Mouse (Mus musculus): ENCODE results near the gene P4ha2. TPM values are rescaled to one million over a fixed set of nuclear protein-coding genes. Genes with fewer than 3 reads are reported as not detected.
A peak's percentile ranks its signal among the peaks of the same experiment; 100 is the strongest.

P4ha2 gene
- polyA plus RNA-seq, 1 experiment from 2014 or later, result 4.6 TPM

DNA sequence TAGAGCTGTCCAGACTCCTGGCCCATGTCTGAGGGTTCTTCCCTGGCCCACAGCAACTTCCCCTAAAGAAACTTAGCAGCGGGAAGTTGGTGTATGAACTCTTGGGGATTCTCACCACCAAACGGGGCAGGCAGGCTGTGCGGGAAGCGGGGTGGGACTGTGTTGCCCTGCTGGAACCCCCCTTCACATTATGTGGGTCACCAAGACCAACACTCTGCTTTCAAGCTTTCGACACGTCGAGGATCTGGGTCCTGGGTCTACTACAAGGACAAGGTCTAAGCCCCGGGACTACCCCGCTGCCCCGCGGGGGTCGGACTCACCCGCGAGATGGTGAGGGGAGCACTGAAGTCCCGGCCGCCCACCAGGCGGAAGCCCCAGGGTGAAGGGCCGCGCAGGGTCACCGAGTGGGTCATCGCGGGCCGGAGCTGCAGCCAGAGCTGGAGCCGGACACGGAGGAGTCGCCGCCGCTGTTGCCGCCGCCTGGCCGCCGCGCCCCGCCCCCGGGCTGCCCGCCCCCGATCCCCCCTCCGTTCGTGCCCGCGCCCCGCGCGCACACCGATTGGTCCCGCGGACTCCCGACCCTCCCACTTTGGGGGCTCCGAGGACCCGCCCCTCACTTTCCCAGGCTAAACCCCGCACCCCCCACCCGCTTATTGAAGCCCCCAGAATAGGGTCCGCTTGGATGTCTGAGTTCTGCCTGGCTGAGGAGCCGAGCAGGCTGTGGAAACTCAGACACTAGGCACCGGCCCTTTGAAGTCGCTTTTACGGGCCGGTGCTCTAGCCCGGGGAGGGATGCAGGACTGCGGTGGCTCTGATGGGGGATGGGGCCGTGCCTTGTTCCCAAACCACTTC is 31.1 kb upstream of the P4ha2 start, which contains the start of gene Pdlim4:
Gene Pdlim4 (minus strand): TSS at position 495 of the 852 bp plus-strand sequence.
- peaks cover 87% of the 10 kb centered on the region for H3K27me3 ChIP-seq
- peak within 1 kb of the TSS; percentile 44 for H3K4me3 ChIP-seq (replicated peaks)
- no peak for ATAC-seq (ENCODE audit: insufficient read depth)
- H3K9ac ChIP-seq, result peak within 1 kb of the TSS; percentile 15; the same call in 1 of the 2 replicates
- H3K4me1 ChIP-seq (replicated peaks), result peaks cover 9% of the 10 kb centered on the region; the same call in 1 of the 2 replicates
- no peaks in the 10 kb centered on the region for H3K36me3 ChIP-seq (replicated peaks)
- no peaks in the 10 kb centered on the region for H3K9me3 ChIP-seq (replicated peaks)
- H3K4me2 ChIP-seq, result peak within 1 kb of the TSS; percentile 66
- no peak within 1 kb of the TSS for H3K27ac ChIP-seq (replicated peaks)
- 2% methylated on average over 60 of the region's 61 CpGs for WGBS (ENCODE audit: insufficient replicate concordance)

GRCm38 (mm10) chr11:54071726-54072445 is 28.0 kb upstream of the P4ha2 start:
- no peak for ATAC-seq (ENCODE audit: insufficient read depth)
- H3K4me2 ChIP-seq, result no peak overlapping the region
- H3K27me3 ChIP-seq, result peaks cover 76% of the 10 kb centered on the region
- no peak overlapping the region for H3K4me3 ChIP-seq (replicated peaks)
- no peaks in the 10 kb centered on the region for H3K36me3 ChIP-seq (replicated peaks)
- no peaks in the 10 kb centered on the region for H3K9me3 ChIP-seq (replicated peaks)
- no peak overlapping the region for H3K27ac ChIP-seq (replicated peaks)
- peaks cover 9% of the 10 kb centered on the region; the same call in 1 of the 2 replicates for H3K4me1 ChIP-seq (replicated peaks)
- no peak overlapping the region for H3K9ac ChIP-seq
- 61% methylated on average over 5 of the region's 5 CpGs for WGBS (ENCODE audit: insufficient replicate concordance)

DNA sequence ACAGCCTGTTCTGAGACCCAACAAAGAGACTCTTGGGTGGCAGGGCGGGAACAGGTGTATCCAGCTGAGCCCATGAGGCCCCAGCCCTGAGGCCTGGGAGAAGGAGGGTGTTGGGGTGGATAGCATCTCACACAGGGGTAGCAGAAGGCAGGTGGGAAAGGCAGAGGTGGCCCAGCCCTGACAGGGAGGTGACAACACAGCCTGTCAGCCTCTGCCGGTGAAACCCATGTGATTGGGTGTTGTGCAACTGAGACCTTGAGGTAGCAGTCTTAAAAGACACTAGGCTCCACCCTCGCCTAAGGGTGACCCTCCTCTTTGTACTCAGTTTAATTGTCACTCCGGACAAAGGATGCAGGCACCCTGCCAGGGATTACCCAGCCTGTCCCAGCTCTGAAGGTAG is 26.6 kb upstream of the P4ha2 start:
- no peak overlapping the region for H3K9ac ChIP-seq
- no peak for ATAC-seq (ENCODE audit: insufficient read depth)
- no peak overlapping the region for H3K4me3 ChIP-seq (replicated peaks)
- H3K4me2 ChIP-seq, result no peak overlapping the region
- H3K9me3 ChIP-seq (replicated peaks), result no peaks in the 10 kb centered on the region
- 40% methylated on average over 4 of the region's 4 CpGs for WGBS (ENCODE audit: insufficient replicate concordance)
- peaks cover 65% of the 10 kb centered on the region for H3K27me3 ChIP-seq
- H3K4me1 ChIP-seq (replicated peaks), result peaks cover 9% of the 10 kb centered on the region; the same call in 1 of the 2 replicates
- no peak overlapping the region for H3K27ac ChIP-seq (replicated peaks)
- no peaks in the 10 kb centered on the region for H3K36me3 ChIP-seq (replicated peaks)

DNA sequence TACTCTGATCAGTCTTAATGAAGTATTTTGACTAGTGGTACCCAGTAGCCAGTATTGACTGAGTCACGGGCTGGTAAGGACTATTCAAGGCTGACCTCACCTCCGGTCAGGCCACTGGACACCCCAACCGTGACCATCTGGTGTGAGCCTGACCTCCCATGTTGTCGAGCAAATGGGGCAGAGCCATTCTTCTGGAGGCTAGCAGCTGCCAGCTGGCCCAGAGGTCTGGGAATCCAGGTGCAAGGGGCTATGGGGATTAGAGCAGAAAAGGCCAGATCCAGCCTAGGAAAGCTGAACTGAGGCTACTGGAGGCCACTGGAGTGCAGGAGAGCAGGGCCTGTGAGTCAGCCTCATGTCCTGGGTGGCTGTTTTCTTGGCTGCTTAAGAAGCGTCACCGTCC is 24.5 kb upstream of the P4ha2 start:
- H3K4me2 ChIP-seq, result no peak overlapping the region
- ATAC-seq (ENCODE audit: insufficient read depth), result no peak
- H3K4me1 ChIP-seq (replicated peaks), result no peaks in the 10 kb centered on the region
- H3K9ac ChIP-seq, result no peak overlapping the region
- peaks cover 47% of the 10 kb centered on the region for H3K27me3 ChIP-seq
- H3K27ac ChIP-seq (replicated peaks), result no peak overlapping the region
- WGBS (ENCODE audit: insufficient replicate concordance), result 66% methylated on average over 6 of the region's 6 CpGs
- H3K4me3 ChIP-seq (replicated peaks), result no peak overlapping the region
- H3K36me3 ChIP-seq (replicated peaks), result no peaks in the 10 kb centered on the region
- H3K9me3 ChIP-seq (replicated peaks), result no peaks in the 10 kb centered on the region

- Histone ChIP-seq H3K27me3 (peaks cover 40% of the 10 kb centered on the region), H3K4me1 (replicated peaks) (no peaks in the 10 kb centered on the region), H3K9me3 (replicated peaks) (no peaks in the 10 kb centered on the region), H3K27ac (replicated peaks) (no peak overlapping the region), H3K9ac (no peak overlapping the region), H3K36me3 (replicated peaks) (no peaks in the 10 kb centered on the region), H3K4me3 (replicated peaks) (no peak overlapping the region), H3K4me2 (no peak overlapping the region)
- no peak for ATAC-seq (ENCODE audit: insufficient read depth)
- 62% methylated on average over 1 of the region's 1 CpGs for WGBS (ENCODE audit: insufficient replicate concordance)
These were observed 23.8 kb upstream of the P4ha2 start for GRCm38 (mm10) chr11:54076101-54076500.

DNA sequence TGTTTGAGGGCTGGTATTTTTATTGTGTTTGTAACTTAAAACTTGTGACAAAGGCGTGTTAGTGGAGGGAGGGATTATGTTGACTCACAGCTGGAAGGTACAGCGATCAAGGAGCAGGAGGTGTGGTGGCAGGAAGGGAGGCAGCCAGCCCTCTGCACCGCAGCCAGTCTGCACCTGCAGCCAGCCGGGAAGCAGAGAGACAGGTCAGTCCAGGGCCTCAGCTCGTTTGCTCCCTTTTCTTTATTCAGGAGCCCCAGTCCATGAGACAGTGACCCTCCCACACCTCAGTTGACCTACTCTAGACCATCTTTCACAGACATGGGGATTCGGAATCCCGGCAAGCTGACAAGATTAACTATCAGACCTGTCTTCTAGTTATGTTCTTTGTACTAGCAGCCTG is 19.5 kb upstream of the P4ha2 start:
- 42% methylated on average over 7 of the region's 7 CpGs for WGBS (ENCODE audit: insufficient replicate concordance)
- Histone ChIP-seq H3K36me3 (replicated peaks) (no peaks in the 10 kb centered on the region), H3K9ac (no peak overlapping the region), H3K9me3 (replicated peaks) (no peaks in the 10 kb centered on the region), H3K4me1 (replicated peaks) (0 out of 2 replicates have a peak, but pooled peaks cover 2% of the 10 kb centered on the region), H3K4me2 (no peak overlapping the region), H3K4me3 (replicated peaks) (no peak overlapping the region), H3K27ac (replicated peaks) (no peak overlapping the region), H3K27me3 (peaks cover 6% of the 10 kb centered on the region; the same call in 1 of the 2 replicates)
- no peak for ATAC-seq (ENCODE audit: insufficient read depth)

DNA sequence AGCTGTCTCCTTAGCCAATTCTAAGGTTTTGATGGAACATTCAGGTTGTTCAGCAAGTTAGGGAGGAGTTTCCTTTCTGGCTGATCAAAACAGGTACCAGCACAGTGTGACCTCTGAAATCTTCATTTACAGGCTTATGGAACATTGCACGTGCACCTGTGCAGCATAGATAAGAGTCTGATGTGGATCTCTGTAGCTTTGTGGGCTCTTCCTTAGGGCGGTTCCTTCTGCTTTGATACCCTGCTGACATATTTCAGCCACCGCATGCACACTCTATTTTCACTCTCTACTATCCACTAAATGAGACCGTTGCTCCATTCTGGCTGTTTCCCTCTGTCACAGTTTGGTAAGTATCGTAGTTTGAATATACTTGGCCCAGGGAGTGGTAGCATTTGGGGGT is 17.2 kb upstream of the P4ha2 start:
- Histone ChIP-seq H3K4me2 (no peak overlapping the region), H3K9me3 (replicated peaks) (no peaks in the 10 kb centered on the region), H3K27ac (replicated peaks) (no peak overlapping the region), H3K4me3 (replicated peaks) (no peak overlapping the region), H3K27me3 (peaks cover 5% of the 10 kb centered on the region; the same call in 1 of the 2 replicates), H3K36me3 (replicated peaks) (no peaks in the 10 kb centered on the region), H3K4me1 (replicated peaks) (0 out of 2 replicates have a peak, but pooled peaks cover 2% of the 10 kb centered on the region), H3K9ac (no peak overlapping the region)
- WGBS (ENCODE audit: insufficient replicate concordance), result 50% methylated on average over 5 of the region's 5 CpGs
- ATAC-seq (ENCODE audit: insufficient read depth), result no peak

DNA sequence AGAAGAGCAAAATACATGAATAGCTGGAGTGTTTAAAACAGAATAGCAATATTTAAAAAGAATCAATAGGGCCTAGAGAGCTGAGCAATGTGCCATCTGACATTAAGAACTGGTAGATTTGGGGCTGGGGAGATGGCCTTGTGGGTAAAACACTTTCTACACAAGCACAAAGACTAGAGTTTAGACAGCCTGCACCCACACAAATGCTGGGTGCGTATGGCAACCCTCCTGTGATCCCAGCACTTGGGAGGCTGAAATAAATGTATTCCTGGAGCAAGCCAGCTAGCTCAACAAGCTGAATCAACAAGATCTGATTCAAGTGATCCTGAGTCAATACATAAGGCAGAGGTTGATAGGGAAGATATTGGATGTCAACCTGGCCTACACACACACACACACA is 14.9 kb upstream of the P4ha2 start:
- H3K4me2 ChIP-seq, result no peak overlapping the region
- WGBS (ENCODE audit: insufficient replicate concordance), result 62% methylated on average over 1 of the region's 1 CpGs
- H3K4me1 ChIP-seq (replicated peaks), result 0 out of 2 replicates have a peak, but pooled peaks cover 4% of the 10 kb centered on the region
- no peak for ATAC-seq (ENCODE audit: insufficient read depth)
- no peak overlapping the region for H3K27ac ChIP-seq (replicated peaks)
- H3K9ac ChIP-seq, result no peak overlapping the region
- H3K36me3 ChIP-seq (replicated peaks), result no peaks in the 10 kb centered on the region
- H3K27me3 ChIP-seq, result no peaks in the 10 kb centered on the region
- H3K4me3 ChIP-seq (replicated peaks), result no peak overlapping the region
- H3K9me3 ChIP-seq (replicated peaks), result no peaks in the 10 kb centered on the region

- Histone ChIP-seq H3K9me3 (replicated peaks) (no peaks in the 10 kb centered on the region), H3K9ac (no peak overlapping the region), H3K36me3 (replicated peaks) (no peaks in the 10 kb centered on the region), H3K27me3 (no peaks in the 10 kb centered on the region), H3K27ac (replicated peaks) (no peak overlapping the region), H3K4me3 (replicated peaks) (no peak overlapping the region), H3K4me1 (replicated peaks) (0 out of 2 replicates have a peak, but pooled peaks cover 4% of the 10 kb centered on the region), H3K4me2 (no peak overlapping the region)
- 59% methylated on average over 5 of the region's 5 CpGs for WGBS (ENCODE audit: insufficient replicate concordance)
- no peak for ATAC-seq (ENCODE audit: insufficient read depth)
These were observed 14.1 kb upstream of the P4ha2 start for GRCm38 (mm10) chr11:54085816-54086215.

DNA sequence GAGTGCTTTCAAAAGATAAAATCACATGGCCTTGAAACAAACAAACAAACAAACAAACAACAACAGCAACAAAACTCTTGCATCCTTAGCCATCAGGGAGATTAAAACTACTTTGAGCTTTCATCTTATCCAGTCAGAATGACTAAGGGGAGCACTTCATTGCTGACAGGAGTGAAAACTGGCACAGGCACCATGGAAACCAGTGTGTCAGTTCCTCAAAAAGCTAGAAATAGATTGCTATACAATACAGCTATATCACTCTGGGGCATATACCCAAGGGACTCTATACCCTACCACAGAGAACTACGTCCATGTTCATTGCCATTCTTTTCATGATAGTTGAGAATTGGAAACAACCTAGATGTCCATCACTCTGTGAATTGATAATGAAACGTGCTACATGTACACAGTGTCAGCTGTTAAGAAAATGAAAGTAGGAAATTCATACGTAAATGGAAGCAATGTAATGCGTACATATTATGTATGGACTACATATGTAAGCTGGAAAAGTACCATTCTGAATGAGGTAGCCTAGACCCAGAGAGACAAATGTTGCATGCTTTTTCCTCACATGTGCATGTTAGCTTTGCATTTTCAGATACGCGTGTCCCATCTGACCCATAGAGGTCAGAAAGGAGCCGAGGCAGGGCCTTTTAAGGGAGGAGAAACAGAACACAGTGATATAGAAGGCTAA is 11.5 kb upstream of the P4ha2 start:
- no peak overlapping the region for H3K4me3 ChIP-seq (replicated peaks)
- H3K27me3 ChIP-seq, result peaks cover 7% of the 10 kb centered on the region; the same call in 1 of the 2 replicates
- no peak overlapping the region for H3K27ac ChIP-seq (replicated peaks)
- H3K36me3 ChIP-seq (replicated peaks), result no peaks in the 10 kb centered on the region
- 0 out of 2 replicates have a peak, but pooled peaks cover 2% of the 10 kb centered on the region for H3K4me1 ChIP-seq (replicated peaks)
- whole genome bisulfite sequencing (ENCODE audit: insufficient replicate concordance), result 64% methylated on average over 7 of the region's 7 CpGs
- ATAC-seq (ENCODE audit: insufficient read depth), result no peak
- no peak overlapping the region for H3K9ac ChIP-seq
- no peaks in the 10 kb centered on the region for H3K9me3 ChIP-seq (replicated peaks)
- no peak overlapping the region for H3K4me2 ChIP-seq

- Histone ChIP-seq H3K36me3 (replicated peaks) (no peaks in the 10 kb centered on the region), H3K4me1 (replicated peaks) (0 out of 2 replicates have a peak, but pooled peaks cover 2% of the 10 kb centered on the region), H3K4me2 (no peak overlapping the region), H3K27ac (replicated peaks) (no peak overlapping the region), H3K9me3 (replicated peaks) (no peaks in the 10 kb centered on the region), H3K4me3 (replicated peaks) (no peak overlapping the region), H3K27me3 (peaks cover 7% of the 10 kb centered on the region; the same call in 1 of the 2 replicates), H3K9ac (no peak overlapping the region)
- WGBS (ENCODE audit: insufficient replicate concordance), result 53% methylated on average over 5 of the region's 5 CpGs
- ATAC-seq (ENCODE audit: insufficient read depth), result no peak
These were observed 11.0 kb upstream of the P4ha2 start for GRCm38 (mm10) chr11:54088947-54089317.

Data from liver, embryonic 15.5 days (tissue).